Mouse (Mus musculus): ENCODE results near the gene Gm11099. TPM values are rescaled to one million over a fixed set of nuclear protein-coding genes. Genes with fewer than 3 reads are reported as not detected.

Gm11099 gene
- total RNA-seq (2021) = not detected
- long read RNA-seq, experiment 1 = 0 reads
- long read RNA-seq, experiment 2 = 0 reads

- no peak for DNase-seq (ENCODE audit: low spot score in 2 of 2)
Measured at GRCm38 (mm10) chr2:58859134-58859533, at the start of gene Gm11099. Gm11099 (plus strand) TSS chr2:58859434.

- DNase-seq (ENCODE audit: low spot score in 2 of 2) = no peak
Measured at GRCm38 (mm10) chr2:58812941-58813340, 46.3 kb upstream of the Gm11099 start.

- DNase-seq (ENCODE audit: low spot score in 2 of 2) = no peak
Measured at GRCm38 (mm10) chr2:58828910-58829600, 30.2 kb upstream of the Gm11099 start.

- DNase-seq (ENCODE audit: low spot score in 2 of 2) = no peak
Measured at GRCm38 (mm10) chr2:58829981-58830742, 29.1 kb upstream of the Gm11099 start.

- DNase-seq (ENCODE audit: low spot score in 2 of 2) = no peak
Measured at GRCm38 (mm10) chr2:58832253-58832980, 26.8 kb upstream of the Gm11099 start.

GRCm38 (mm10) chr2:58841021-58841420, 18.2 kb upstream of the Gm11099 start:
- no peak for DNase-seq (ENCODE audit: low spot score in 2 of 2)

- no peak for DNase-seq (ENCODE audit: low spot score in 2 of 2)
Measured at GRCm38 (mm10) chr2:58842443-58842842, 16.8 kb upstream of the Gm11099 start.

- no peak for DNase-seq (ENCODE audit: low spot score in 2 of 2)
Measured at GRCm38 (mm10) chr2:58844499-58844898, 14.7 kb upstream of the Gm11099 start.

- DNase-seq (ENCODE audit: low spot score in 2 of 2) = no peak
Measured at GRCm38 (mm10) chr2:58879876-58880275, 20.6 kb downstream of the Gm11099 start.

GRCm38 (mm10) chr2:58905057-58905456, 45.8 kb downstream of the Gm11099 start:
- DNase-seq (ENCODE audit: low spot score in 2 of 2) = no peak

- DNase-seq (ENCODE audit: low spot score in 2 of 2) = no peak
Measured at GRCm38 (mm10) chr2:58906814-58907516, 47.7 kb downstream of the Gm11099 start.

- no peak for DNase-seq (ENCODE audit: low spot score in 2 of 2)
Measured at GRCm38 (mm10) chr2:58912339-58912738, 53.1 kb downstream of the Gm11099 start.

GRCm38 (mm10) chr2:58918351-58918750, 59.1 kb downstream of the Gm11099 start:
- DNase-seq (ENCODE audit: low spot score in 2 of 2) = no peak

GRCm38 (mm10) chr2:58925551-58925950, 66.3 kb downstream of the Gm11099 start:
- DNase-seq (ENCODE audit: low spot score in 2 of 2) = no peak

GRCm38 (mm10) chr2:58941361-58941760, 82.1 kb downstream of the Gm11099 start:
- DNase-seq (ENCODE audit: low spot score in 2 of 2) = no peak

GRCm38 (mm10) chr2:58948796-58949195, 89.6 kb downstream of the Gm11099 start:
- DNase-seq (ENCODE audit: low spot score in 2 of 2) = no peak

- no peak for DNase-seq (ENCODE audit: low spot score in 2 of 2)
Measured at GRCm38 (mm10) chr2:58952101-58952500, 92.9 kb downstream of the Gm11099 start.

- no peak for DNase-seq (ENCODE audit: low spot score in 2 of 2)
Measured at GRCm38 (mm10) chr2:58956351-58956750, 97.1 kb downstream of the Gm11099 start.

- no peak for DNase-seq (ENCODE audit: low spot score in 2 of 2)
Measured at GRCm38 (mm10) chr2:58956770-58957300, 97.6 kb downstream of the Gm11099 start.
